Mouse (Mus musculus) small intestine, adult 2 months (tissue): ENCODE data around the gene Xlr5a.
"Not testable (repeated sequence)": the region's sequence is repeated elsewhere in the genome, so short reads cannot be mapped to it uniquely, and the experiment has no call there.

Experiments
- CTCF ChIP-seq: fragments of 200-500 bp; IDR thresholded peaks from 2 replicates; pipeline ENCODE4 v1.5.1; 2012; ENCODE audit warnings: low read depth, mild to moderate bottlenecking, control low read depth, inconsistent platforms, low read length, moderate library complexity, mixed read lengths; ENCODE audit not compliant: insufficient replicate concordance, insufficient read length; ENCODE audit errors: extremely low read depth
- POLR2A ChIP-seq: fragments of 200-500 bp; IDR thresholded peaks from 2 replicates; pipeline ENCODE4 v1.6.1; 2012; ENCODE audit warnings: low read depth, mild to moderate bottlenecking, control low read depth, inconsistent platforms, low read length, moderate library complexity

- not testable (repeated sequence) for TF ChIP-seq POLR2A, CTCF
Observed at GRCm38 (mm10) chrX:73122859-73123829, 169.6 kb downstream of the Xlr5a start.
